Mouse (Mus musculus) erythroblast, embryonic 14.5 days (primary cell): ENCODE results near the gene Kcp.

ENCODE experiments used
- GATA1 ChIP-seq: IDR thresholded peaks from 2 replicates; pipeline ENCODE4 v1.6.1; 2012; ENCODE audit warnings: low read length, inconsistent platforms, mixed read lengths
- TAL1 ChIP-seq: IDR thresholded peaks from 3 replicates; pipeline ENCODE4 v1.6.1; 2012; ENCODE audit warnings: low read length, inconsistent platforms, mixed read lengths

- TF ChIP-seq TAL1: no peak
- TF ChIP-seq GATA1: peak; percentile 21; the same call in 1 of the 2 replicates
Observed at GRCm38 (mm10) chr6:29467583-29468354, 40.0 kb downstream of the Kcp start, which contains the start of gene Atp6v1f.
